Mouse (Mus musculus): Measurements from ENCODE around the gene Gtf2f1.

DNA sequence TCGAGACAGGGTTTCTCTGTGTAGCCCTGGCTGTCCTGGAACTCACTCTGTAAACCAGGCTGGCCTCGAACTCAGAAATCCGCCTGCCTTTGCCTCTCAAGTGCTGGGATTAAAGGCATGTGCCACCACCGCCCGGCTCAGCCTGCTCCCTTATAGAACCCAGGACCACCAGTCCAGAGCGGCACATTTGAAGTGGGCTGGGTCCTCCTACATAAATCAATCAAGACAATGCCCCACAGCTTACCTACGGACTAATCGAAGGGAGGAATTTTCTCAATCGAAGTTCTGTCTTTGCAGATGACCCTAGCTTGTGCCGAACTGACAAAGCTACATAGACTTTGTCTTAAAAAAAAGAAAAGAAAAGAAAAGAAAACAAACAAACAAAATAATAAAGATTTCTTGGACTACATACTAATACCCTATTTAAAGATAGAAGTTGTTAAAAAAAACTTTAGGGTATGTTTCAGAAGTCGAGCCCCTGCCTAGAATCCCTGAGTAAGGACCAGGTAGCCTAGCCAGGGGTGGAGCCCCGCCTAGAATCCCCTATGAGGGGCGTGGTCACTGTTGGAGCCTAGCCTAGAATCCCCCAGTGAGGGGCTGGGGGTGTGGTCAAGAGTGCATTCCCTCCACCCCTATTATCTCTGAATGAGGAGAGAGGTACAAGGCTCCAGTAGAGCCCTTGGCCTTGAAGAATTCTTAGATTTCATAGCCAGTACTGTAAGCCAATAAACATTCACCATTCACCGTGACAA lies 37.0 kb downstream of the Gtf2f1 start:
- TF ChIP-seq POLR2A (IDR thresholded peaks at IDR 0.05; ENCODE audit: low read depth, low read length) (no peak), CTCF (IDR thresholded peaks at IDR 0.05; ENCODE audit: extremely low read depth, insufficient read depth, insufficient read length, insufficient replicate concordance) (no peak)

Data from spleen, adult 2 months (tissue).